Mouse (Mus musculus): ENCODE measurements around the gene Sirt4. TPM values are rescaled to one million over a fixed set of nuclear protein-coding genes. Genes with fewer than 3 reads are reported as not detected.

Gene Sirt4
- polyA plus RNA-seq, 1 experiment = 13.2 TPM

GRCm38 (mm10) chr5:115491076-115491475, 6.6 kb upstream of the Sirt4 start:
- Histone ChIP-seq H3K4me1 (ENCODE audit: control insufficient read depth, insufficient read depth, low read length) (peaks cover 2% of the 10 kb centered on the region), H3K27ac (ENCODE audit: control insufficient read depth, insufficient read depth, low read depth, low read length, poor library complexity) (no peak overlapping the region), H3K4me3 (replicated peaks; ENCODE audit: control insufficient read depth, low read depth, low read length) (no peak overlapping the region)
- WGBS = 36% methylated on average over 5 of the region's 5 CpGs
- no peak for TF ChIP-seq CTCF (IDR thresholded peaks at IDR 0.05; ENCODE audit: control insufficient read depth, insufficient read depth, low read length)
- TF ChIP-seq POLR2A (IDR thresholded peaks at IDR 0.05; ENCODE audit: borderline replicate concordance, control insufficient read depth, low read depth, low read length) = no peak

- H3K4me3 ChIP-seq (replicated peaks; ENCODE audit: control insufficient read depth, low read depth, low read length) = no peak overlapping the region
- WGBS = 12% methylated on average over 8 of the region's 8 CpGs
- H3K4me1 ChIP-seq (ENCODE audit: control insufficient read depth, insufficient read depth, low read length) = peaks cover 2% of the 10 kb centered on the region
- H3K27ac ChIP-seq (ENCODE audit: control insufficient read depth, insufficient read depth, low read depth, low read length, poor library complexity) = no peak overlapping the region
- TF ChIP-seq POLR2A (IDR thresholded peaks at IDR 0.05; ENCODE audit: borderline replicate concordance, control insufficient read depth, low read depth, low read length) (no peak), CTCF (IDR thresholded peaks at IDR 0.05; ENCODE audit: control insufficient read depth, insufficient read depth, low read length) (no peak)
Observed at GRCm38 (mm10) chr5:115490638-115491000, 6.1 kb upstream of the Sirt4 start.

- Histone ChIP-seq H3K4me3 (replicated peaks; ENCODE audit: control insufficient read depth, low read depth, low read length) (peak overlapping the region; percentile 56), H3K4me1 (ENCODE audit: control insufficient read depth, insufficient read depth, low read length) (peaks cover 2% of the 10 kb centered on the region), H3K27ac (ENCODE audit: control insufficient read depth, insufficient read depth, low read depth, low read length, poor library complexity) (peak overlapping the region; percentile 98)
- WGBS = under 1% methylated on average over 50 of the region's 50 CpGs
- TF ChIP-seq POLR2A (IDR thresholded peaks at IDR 0.05; ENCODE audit: borderline replicate concordance, control insufficient read depth, low read depth, low read length) (peak; percentile 96), CTCF (IDR thresholded peaks at IDR 0.05; ENCODE audit: control insufficient read depth, insufficient read depth, low read length) (peak; percentile 9; the same call in 1 of the 2 replicates)
Observed at GRCm38 (mm10) chr5:115489699-115490637, 5.4 kb upstream of the Sirt4 start.

- no peak for TF ChIP-seq CTCF (IDR thresholded peaks at IDR 0.05; ENCODE audit: control insufficient read depth, insufficient read depth, low read length)
- TF ChIP-seq POLR2A (IDR thresholded peaks at IDR 0.05; ENCODE audit: borderline replicate concordance, control insufficient read depth, low read depth, low read length) = peak; percentile 50; the same call in 1 of the 2 replicates
- peak overlapping the region; percentile 33 for H3K4me3 ChIP-seq (replicated peaks; ENCODE audit: control insufficient read depth, low read depth, low read length)
- H3K27ac ChIP-seq (ENCODE audit: control insufficient read depth, insufficient read depth, low read depth, low read length, poor library complexity) = peak overlapping the region; percentile 98
- WGBS = under 1% methylated on average over 39 of the region's 39 CpGs
- peaks cover 2% of the 10 kb centered on the region for H3K4me1 ChIP-seq (ENCODE audit: control insufficient read depth, insufficient read depth, low read length)
Observed at GRCm38 (mm10) chr5:115488841-115489698, 4.5 kb upstream of the Sirt4 start.

GRCm38 (mm10) chr5:115487942-115488580, 3.5 kb upstream of the Sirt4 start:
- H3K4me3 ChIP-seq (replicated peaks; ENCODE audit: control insufficient read depth, low read depth, low read length) = no peak overlapping the region
- 44% methylated on average over 9 of the region's 9 CpGs for WGBS
- peak overlapping the region; percentile 77; the same call in 1 of the 2 replicates for H3K27ac ChIP-seq (ENCODE audit: control insufficient read depth, insufficient read depth, low read depth, low read length, poor library complexity)
- peaks cover 2% of the 10 kb centered on the region for H3K4me1 ChIP-seq (ENCODE audit: control insufficient read depth, insufficient read depth, low read length)
- TF ChIP-seq POLR2A (IDR thresholded peaks at IDR 0.05; ENCODE audit: borderline replicate concordance, control insufficient read depth, low read depth, low read length) = no peak
- no peak for TF ChIP-seq CTCF (IDR thresholded peaks at IDR 0.05; ENCODE audit: control insufficient read depth, insufficient read depth, low read length)

- Histone ChIP-seq H3K4me1 (ENCODE audit: control insufficient read depth, insufficient read depth, low read length) (peaks cover 2% of the 10 kb centered on the region), H3K4me3 (replicated peaks; ENCODE audit: control insufficient read depth, low read depth, low read length) (no peak overlapping the region), H3K27ac (ENCODE audit: control insufficient read depth, insufficient read depth, low read depth, low read length, poor library complexity) (no peak overlapping the region)
- TF ChIP-seq CTCF (IDR thresholded peaks at IDR 0.05; ENCODE audit: control insufficient read depth, insufficient read depth, low read length) (no peak), POLR2A (IDR thresholded peaks at IDR 0.05; ENCODE audit: borderline replicate concordance, control insufficient read depth, low read depth, low read length) (no peak)
- 88% methylated on average over 8 of the region's 8 CpGs for WGBS
Observed at GRCm38 (mm10) chr5:115487353-115487752, 2.8 kb upstream of the Sirt4 start.

- WGBS = 66% methylated on average over 4 of the region's 4 CpGs
Observed at GRCm38 (mm10) chr5:115486726-115487125, 2.2 kb upstream of the Sirt4 start.

More at GRCm38 (mm10) chr5:115486726-115487125, 2.2 kb upstream of the Sirt4 start:
- Histone ChIP-seq H3K4me1 (ENCODE audit: control insufficient read depth, insufficient read depth, low read length) (peaks cover 2% of the 10 kb centered on the region), H3K27ac (ENCODE audit: control insufficient read depth, insufficient read depth, low read depth, low read length, poor library complexity) (no peak overlapping the region), H3K4me3 (replicated peaks; ENCODE audit: control insufficient read depth, low read depth, low read length) (no peak overlapping the region)
- TF ChIP-seq CTCF (IDR thresholded peaks at IDR 0.05; ENCODE audit: control insufficient read depth, insufficient read depth, low read length) (no peak), POLR2A (IDR thresholded peaks at IDR 0.05; ENCODE audit: borderline replicate concordance, control insufficient read depth, low read depth, low read length) (no peak)
